Mouse (Mus musculus): ENCODE results near the gene Ice2.

Ice2 gene

GRCm38 (mm10) chr9:69397760-69398452, at the start of gene Ice2:
Gene Ice2, plus strand, starts transcription at chr9:69397906.
- in situ Hi-C loops (cut with MboI, MseI): loop anchor here in 1 of 2 experiments (5.0 kb wide), 1 partner anchor 59 kb away; no protein-coding TSS in a partner anchor

DNA sequence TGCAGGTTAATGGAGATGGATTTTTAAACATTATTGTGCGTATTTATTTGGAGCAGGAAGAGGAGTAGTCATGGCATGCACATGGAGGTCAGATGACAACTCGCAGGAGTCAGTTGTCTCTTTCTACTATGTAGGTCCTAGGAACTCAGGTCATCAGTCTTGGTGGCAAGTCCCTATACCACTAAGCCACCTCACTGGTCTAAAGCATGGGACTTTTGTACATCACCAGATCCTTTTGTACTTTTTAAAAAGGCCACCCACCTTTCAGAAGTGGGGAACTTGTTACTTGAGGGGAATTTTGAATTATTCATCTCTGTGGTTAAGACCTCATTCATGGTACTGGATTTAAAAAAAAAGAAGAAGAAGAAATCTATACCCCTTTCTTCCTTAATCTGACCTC, 48.2 kb upstream of the Ice2 start:
- in situ Hi-C loops (cut with MboI, MseI): no loop called here

GRCm38 (mm10) chr9:69354228-69354627, 43.5 kb upstream of the Ice2 start:
- in situ Hi-C loops (cut with MboI, MseI): loop anchor here in 1 of 2 experiments (5.0 kb wide), 1 partner anchor 62 kb away; no protein-coding TSS in a partner anchor

DNA sequence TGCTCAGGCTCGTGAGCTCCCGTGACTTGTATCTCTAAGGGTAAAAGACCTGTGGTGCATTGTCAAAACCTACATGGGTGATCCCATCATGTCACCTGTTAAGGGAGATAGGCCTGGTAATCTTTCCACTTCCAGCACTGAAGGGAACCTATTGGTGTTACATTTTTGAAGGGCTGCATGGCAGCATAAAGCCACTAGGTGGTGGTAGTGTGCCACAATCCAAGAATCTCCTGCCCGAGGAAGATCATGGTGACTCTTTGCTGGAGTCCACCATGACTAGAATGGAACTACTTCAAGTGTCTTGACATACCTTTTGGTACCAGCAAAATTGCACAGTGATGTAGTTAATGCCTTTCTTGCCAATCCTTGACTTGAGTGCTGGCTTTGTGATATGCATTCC, 39.9 kb upstream of the Ice2 start:
- in situ Hi-C loops (cut with MboI, MseI): no loop called here

DNA sequence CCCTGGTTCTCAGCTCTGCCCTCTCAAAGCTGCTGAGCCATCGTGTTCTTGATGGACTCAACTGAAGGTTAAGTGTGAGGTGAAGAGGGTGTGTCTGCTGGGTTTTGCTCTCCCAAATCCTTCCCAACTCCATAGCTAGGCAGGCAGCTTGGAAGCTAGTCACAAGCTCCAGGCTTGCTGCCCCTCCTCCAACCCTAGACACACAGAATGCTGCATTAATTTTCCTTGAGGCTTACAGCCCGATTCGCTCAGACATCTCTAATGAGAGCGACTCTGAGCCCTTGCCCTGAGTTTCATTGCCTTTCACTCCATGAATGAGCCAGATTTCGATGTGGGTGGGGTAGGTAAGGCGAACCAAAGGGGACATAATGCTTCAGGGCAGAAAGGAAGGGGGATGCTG, 38.9 kb upstream of the Ice2 start:
- in situ Hi-C loops (cut with MboI, MseI): no loop called here

- in situ Hi-C loops (cut with MboI, MseI): no loop called here
Observed at GRCm38 (mm10) chr9:69361951-69362445, 35.7 kb upstream of the Ice2 start.

- in situ Hi-C loops (cut with MboI, MseI): no loop called here
Observed at GRCm38 (mm10) chr9:69362766-69363165, 34.9 kb upstream of the Ice2 start.

DNA sequence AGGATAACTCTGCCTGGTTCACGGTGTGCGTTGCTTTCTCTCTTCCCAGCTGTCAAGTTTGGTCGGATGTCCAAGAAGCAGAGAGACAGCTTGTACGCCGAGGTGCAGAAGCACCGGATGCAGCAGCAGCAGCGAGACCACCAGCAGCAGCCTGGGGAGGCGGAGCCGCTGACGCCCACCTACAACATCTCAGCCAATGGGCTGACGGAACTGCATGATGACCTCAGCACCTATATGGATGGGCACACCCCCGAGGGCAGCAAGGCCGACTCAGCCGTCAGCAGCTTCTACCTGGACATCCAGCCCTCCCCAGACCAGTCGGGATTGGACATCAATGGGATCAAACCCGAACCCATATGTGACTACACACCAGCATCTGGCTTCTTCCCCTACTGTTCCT, 33.6 kb upstream of the Ice2 start:
- in situ Hi-C loops (cut with MboI, MseI): no loop called here

GRCm38 (mm10) chr9:69367055-69367454, 30.7 kb upstream of the Ice2 start:
- in situ Hi-C loops (cut with MboI, MseI): no loop called here

GRCm38 (mm10) chr9:69368071-69368470, 29.6 kb upstream of the Ice2 start:
- in situ Hi-C loops (cut with MboI, MseI): no loop called here

GRCm38 (mm10) chr9:69371046-69371724, 26.5 kb upstream of the Ice2 start:
- in situ Hi-C loops (cut with MboI, MseI): loop anchor here in 1 of 2 experiments (5.0 kb wide), 1 partner anchor 101 kb away; no protein-coding TSS in a partner anchor

GRCm38 (mm10) chr9:69372871-69373270, 24.8 kb upstream of the Ice2 start:
- in situ Hi-C loops (cut with MboI, MseI): loop anchor here in 1 of 2 experiments (5.0 kb wide), 1 partner anchor 99 kb away; no protein-coding TSS in a partner anchor

DNA sequence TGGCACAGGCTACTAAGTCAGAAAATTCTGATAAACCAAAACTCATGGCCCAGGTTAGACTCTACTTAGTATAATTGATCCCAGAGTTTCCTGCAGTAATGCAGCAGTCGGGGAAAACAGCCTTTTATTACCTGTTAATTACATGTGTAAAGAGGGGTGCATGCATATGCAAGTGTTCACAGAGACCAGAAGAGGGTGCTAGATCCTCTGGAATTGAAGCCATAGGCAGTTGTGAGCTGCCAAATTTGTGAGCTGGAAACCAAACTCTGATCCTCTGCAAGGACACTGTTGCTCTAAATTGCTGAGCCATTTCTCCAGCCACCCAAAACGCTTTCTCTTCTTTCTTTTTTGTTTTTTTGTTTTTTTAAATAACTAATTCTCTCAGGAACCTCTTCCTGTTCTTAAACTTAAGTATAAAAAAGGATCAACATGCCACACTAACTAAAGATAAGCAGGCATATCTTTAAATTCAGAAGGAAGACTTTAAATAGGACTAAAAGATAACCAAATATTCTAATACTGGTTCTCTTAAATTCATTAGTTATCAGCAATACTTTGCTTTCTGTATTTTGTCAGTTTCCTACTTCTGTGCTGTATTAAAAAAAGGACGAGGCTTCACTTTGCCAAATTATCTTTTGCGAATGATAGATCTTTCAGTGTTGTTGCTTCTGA, 20.6 kb upstream of the Ice2 start:
- in situ Hi-C loops (cut with MboI, MseI): no loop called here

DNA sequence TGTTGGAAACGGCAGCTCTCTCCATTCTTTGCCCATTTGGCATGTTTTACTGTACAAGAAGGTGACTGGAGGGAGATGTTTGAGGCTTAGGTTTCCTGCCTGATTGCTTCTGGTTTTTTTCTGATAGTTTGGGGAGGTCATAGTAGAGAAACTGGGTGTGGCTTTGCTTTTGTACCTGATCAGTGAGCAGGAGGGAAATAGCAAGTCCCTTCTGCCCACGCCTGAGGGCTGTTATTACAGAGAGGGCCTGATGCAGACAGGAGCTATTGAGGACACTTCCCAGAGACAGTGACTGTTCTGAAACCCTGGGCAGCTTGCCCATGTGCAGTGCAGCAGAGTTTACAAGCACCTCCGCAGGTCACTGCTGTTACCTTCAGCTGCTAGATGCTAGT, 20.1 kb upstream of the Ice2 start:
- in situ Hi-C loops (cut with MboI, MseI): no loop called here

DNA sequence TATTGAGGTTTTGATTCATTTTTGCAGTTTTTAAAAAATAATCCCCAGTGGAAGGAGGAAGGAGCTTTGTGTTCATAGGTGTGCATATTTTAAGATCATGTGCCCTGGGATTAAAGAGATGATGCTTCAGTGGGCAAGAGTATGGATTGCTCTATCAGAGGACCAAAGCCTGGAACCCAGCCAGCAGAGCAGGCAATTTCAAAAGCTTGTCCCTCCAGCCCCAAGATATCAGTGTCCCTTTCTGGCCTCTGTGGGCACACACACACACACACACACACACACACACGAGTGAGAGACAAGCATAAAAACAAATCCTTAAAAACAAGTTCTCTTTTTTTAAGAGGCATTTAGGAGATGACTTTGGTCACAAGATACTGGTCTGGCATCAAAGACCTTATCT, 17.2 kb upstream of the Ice2 start:
- in situ Hi-C loops (cut with MboI, MseI): no loop called here

GRCm38 (mm10) chr9:69381741-69382140, 16.0 kb upstream of the Ice2 start:
- in situ Hi-C loops (cut with MboI, MseI): no loop called here

DNA sequence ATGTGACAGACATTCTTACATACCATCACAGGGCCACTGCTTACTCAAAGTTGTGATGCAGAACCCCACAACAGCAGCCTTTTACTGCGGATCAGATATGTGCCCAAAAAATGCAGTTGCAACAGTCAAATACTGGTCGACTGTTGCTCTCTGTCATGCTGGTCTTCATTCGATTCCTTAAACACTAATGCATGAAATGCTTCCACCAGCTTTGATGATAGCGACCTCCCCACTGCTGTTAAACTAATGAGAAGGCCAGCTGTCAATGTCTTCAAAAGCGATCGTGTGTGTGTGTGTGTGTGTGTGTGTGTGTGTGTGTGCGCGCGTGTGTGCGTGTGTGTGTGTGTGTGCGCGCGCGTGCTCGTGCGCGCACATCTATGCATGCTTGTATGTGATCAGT, 13.2 kb upstream of the Ice2 start:
- in situ Hi-C loops (cut with MboI, MseI): no loop called here

DNA sequence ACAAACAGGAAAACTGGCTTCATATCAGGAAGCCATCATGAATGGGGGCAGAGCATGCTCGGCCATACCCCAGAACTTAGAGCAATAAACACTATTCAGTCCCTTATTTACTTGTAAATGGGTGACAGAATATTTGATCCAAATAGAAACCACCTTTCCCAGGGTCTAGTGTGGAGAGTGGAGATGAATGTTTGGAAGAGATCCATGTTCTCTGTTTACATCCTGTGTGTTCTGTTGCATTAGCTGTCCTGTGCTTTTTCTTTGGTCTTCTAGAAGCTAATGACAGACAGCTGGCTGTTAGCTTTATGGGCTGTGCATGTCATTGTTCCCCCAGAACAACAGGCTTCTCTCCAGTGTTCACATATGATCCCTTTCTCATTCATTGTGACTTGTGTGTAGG, 12.8 kb upstream of the Ice2 start:
- in situ Hi-C loops (cut with MboI, MseI): no loop called here

GRCm38 (mm10) chr9:69387296-69387695, 10.4 kb upstream of the Ice2 start:
- in situ Hi-C loops (cut with MboI, MseI): no loop called here

DNA sequence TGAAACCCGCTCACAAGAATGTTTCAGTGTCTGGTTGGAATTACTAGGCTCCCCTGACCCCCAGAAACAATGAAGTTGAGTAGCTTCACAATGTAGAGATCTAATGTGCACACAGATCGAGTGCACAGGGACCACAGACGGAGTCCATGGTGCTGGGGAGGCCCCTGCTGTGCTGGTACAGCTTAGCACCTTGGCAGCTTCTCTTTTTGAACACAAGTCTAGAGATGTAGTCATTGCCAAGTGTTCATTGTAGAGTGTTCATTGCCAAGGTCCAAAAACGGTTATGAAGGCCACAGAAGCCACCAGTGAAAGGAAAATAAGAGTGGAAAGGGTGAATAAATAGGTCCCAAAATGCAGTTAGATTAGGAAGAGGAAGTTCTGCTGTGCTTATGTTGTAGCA, 7.1 kb upstream of the Ice2 start:
- in situ Hi-C loops (cut with MboI, MseI): no loop called here

GRCm38 (mm10) chr9:69394234-69394633, 3.5 kb upstream of the Ice2 start:
- in situ Hi-C loops (cut with MboI, MseI): no loop called here

DNA sequence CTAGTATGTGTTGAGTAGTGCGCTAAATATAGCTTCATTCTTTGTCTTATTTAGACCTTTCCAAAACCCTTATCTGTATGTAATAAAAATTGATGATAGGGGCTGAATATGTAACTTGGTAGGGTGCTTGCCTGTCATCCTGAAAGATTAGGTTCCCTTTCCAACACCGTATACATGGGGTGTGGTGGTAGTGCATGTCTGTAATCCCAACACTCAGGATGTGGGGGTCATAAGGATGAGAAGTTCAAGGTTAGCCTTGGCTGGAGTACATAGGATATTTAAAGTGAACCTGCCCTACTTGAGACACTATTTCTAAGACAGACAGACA, 310 bp upstream of the Ice2 start:
- in situ Hi-C loops (cut with MboI, MseI): loop anchor here in 1 of 2 experiments (5.0 kb wide), 1 partner anchor 60 kb away; no protein-coding TSS in a partner anchor

Measured in T-helper 17 cell (primary cell).